Mouse (Mus musculus) T-helper 1 cell (primary cell): ENCODE measurements around the gene Mcu.

Experiments
- in situ Hi-C: fragments of 300-600 bp; cut with MboI, MseI; formaldehyde crosslinking; loops from one replicate; pipeline ENCODE4 v1.15.1; 2025; ENCODE audit warnings: high pct_unique_total_duplicates

The Mcu gene

GRCm38 (mm10) chr10:59438651-59439050 lies 177.8 kb downstream of the Mcu start:
- in situ Hi-C loops, result no loop called here

- in situ Hi-C loops, result no loop called here
Observed at GRCm38 (mm10) chr10:59435746-59436145, 180.7 kb downstream of the Mcu start.

- in situ Hi-C loops, result no loop called here
Observed at GRCm38 (mm10) chr10:59430701-59431218, 185.7 kb downstream of the Mcu start.

GRCm38 (mm10) chr10:59429448-59430135 lies 186.9 kb downstream of the Mcu start:
- in situ Hi-C loops, result loop anchor here (10.0 kb wide), 1 partner anchor 575 kb away; the partner anchor contains the start of genes Anapc16 and Ascc1

- in situ Hi-C loops, result loop anchor here (10.0 kb wide), 1 partner anchor 578 kb away; the partner anchor contains the start of genes Anapc16 and Ascc1
Observed at GRCm38 (mm10) chr10:59426371-59426770, 190.1 kb downstream of the Mcu start.

- in situ Hi-C loops, result loop anchor here (10.0 kb wide), 1 partner anchor 579 kb away; the partner anchor contains the start of genes Anapc16 and Ascc1
Observed at GRCm38 (mm10) chr10:59425369-59425768, 191.1 kb downstream of the Mcu start.

- in situ Hi-C loops, result loop anchor here (10.0 kb wide), 1 partner anchor 580 kb away; the partner anchor contains the start of genes Anapc16 and Ascc1
Observed at GRCm38 (mm10) chr10:59424453-59424852, 192.0 kb downstream of the Mcu start.

GRCm38 (mm10) chr10:59419516-59419915 lies 197.0 kb downstream of the Mcu start:
- in situ Hi-C loops, result no loop called here

- in situ Hi-C loops, result no loop called here
Observed at GRCm38 (mm10) chr10:59416623-59417022, 199.9 kb downstream of the Mcu start.

GRCm38 (mm10) chr10:59413711-59414110 lies 202.8 kb downstream of the Mcu start:
- in situ Hi-C loops, result no loop called here

- in situ Hi-C loops, result no loop called here
Observed at GRCm38 (mm10) chr10:59410264-59410663, 206.2 kb downstream of the Mcu start.

GRCm38 (mm10) chr10:59408499-59408898 lies 208.0 kb downstream of the Mcu start:
- in situ Hi-C loops, result no loop called here

GRCm38 (mm10) chr10:59403793-59404149 lies 212.7 kb downstream of the Mcu start:
- in situ Hi-C loops, result no loop called here

- in situ Hi-C loops, result no loop called here
Observed at GRCm38 (mm10) chr10:59402899-59403792, 213.3 kb downstream of the Mcu start, which contains the start of gene Pla2g12b. TSS of gene Pla2g12b (plus strand) at chr10:59403660.
